Mouse (Mus musculus): Measurements from ENCODE around the gene Dgcr6.

The Dgcr6 gene

GRCm38 (mm10) chr16:18119031-18119730 is 66.5 kb downstream of the Dgcr6 start:
- no peak for DNase-seq (ENCODE audit: low spot score)
